Mouse (Mus musculus) activated CD4-positive, CD25-positive, alpha-beta regulatory T cell, adult 4 months (primary cell): Measurements from ENCODE around the gene Rps6kc1. TPM values are rescaled to one million over a fixed set of nuclear protein-coding genes. Genes with fewer than 3 reads are reported as not detected.

Experiments
- ATAC-seq: one replicate; pipeline ENCODE4 v1.8.0; 2017
- polyA plus RNA-seq, 2 experiments: library from polyadenylated mRNA; unstranded; fragments of 100-300 nt; shearing (Covaris generic); gene quantifications; one replicate each; pipeline ENCODE4 v1.2.1; 2017

Rps6kc1 gene
- polyA plus RNA-seq, 2 experiments from 2014 or later: 7.2 to 8.0 TPM

GRCm38 (mm10) chr1:190757899-190758298, 153.7 kb downstream of the Rps6kc1 start:
- ATAC-seq: no peak

DNA sequence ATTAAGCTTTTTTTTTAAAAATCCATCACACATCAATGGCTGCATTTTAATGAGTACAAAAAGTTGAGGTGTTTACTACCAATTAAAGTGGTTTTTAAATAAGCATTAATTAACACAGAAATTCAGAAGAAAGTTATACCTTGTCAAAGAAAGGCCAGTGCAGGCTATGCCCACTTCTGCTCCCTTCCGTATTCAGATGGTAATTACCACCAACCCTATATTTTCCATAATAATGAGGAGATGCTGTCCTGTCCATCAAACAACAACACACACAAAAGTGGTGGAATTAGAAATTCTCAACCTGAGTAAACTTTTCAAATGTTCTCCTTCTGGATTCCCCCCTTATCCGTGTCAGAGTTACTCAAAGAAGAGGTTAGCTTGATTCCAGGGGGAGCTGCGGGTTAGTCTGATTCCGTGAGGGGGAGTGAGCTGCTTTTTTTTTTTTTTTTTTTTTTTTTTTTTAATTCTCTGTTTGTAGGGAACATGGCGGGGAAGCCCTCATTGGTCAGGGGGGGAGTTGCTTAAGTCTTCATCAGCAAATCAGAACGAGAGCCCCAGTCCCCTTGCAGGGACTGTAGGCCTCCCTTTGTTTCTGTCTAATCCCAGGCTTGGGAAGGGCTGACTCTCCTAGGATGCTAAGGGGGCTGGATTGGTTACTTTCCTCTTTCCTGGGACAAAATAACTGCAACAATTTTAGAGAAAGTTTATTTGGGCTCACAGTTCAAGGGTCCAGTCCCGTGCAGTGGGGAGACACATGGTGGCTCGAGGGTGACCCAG, 159.6 kb downstream of the Rps6kc1 start:
- no peak for ATAC-seq

DNA sequence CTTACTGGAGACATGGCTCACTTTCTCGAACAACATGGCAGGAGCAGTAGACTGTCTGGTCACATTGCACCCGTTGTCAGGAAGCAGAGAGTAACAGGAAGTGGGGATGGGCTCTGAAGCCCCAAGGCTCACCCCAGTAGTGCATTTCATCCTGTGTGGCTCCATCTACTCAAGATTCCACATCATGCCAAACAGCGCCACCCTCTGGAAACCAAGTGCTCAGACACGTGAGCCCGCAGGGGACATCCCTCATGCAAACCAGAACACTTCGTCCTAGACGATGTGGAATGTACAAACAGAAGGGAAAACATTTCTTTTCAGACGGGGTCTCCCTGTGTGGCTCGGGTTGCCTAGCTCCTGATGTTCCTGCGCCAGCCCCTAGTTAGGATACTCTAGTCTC, 162.6 kb downstream of the Rps6kc1 start:
- no peak for ATAC-seq

DNA sequence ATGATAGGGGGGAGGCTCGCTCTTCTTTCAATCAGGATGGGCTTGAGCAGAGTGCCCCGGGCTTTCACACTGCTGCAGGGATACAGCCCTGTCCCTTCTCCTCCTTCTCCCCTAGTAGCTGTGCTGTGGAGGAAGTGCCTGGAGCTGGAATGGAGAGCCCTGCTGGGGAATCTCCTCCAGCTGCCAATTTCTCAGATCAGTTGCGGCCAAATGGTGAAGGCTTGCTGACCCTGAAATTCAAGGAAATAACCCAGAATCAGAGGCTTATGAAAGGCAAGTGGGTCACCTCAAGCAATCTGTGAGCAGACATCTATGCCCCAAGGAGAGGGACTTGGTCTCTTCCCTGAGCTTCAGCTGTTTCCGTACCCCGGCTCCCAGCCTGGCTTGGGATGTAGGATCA, 170.1 kb downstream of the Rps6kc1 start:
- ATAC-seq: no peak

GRCm38 (mm10) chr1:190732803-190733202, 178.8 kb downstream of the Rps6kc1 start:
- no peak for ATAC-seq

GRCm38 (mm10) chr1:190729516-190730088, 182.0 kb downstream of the Rps6kc1 start:
- no peak for ATAC-seq

DNA sequence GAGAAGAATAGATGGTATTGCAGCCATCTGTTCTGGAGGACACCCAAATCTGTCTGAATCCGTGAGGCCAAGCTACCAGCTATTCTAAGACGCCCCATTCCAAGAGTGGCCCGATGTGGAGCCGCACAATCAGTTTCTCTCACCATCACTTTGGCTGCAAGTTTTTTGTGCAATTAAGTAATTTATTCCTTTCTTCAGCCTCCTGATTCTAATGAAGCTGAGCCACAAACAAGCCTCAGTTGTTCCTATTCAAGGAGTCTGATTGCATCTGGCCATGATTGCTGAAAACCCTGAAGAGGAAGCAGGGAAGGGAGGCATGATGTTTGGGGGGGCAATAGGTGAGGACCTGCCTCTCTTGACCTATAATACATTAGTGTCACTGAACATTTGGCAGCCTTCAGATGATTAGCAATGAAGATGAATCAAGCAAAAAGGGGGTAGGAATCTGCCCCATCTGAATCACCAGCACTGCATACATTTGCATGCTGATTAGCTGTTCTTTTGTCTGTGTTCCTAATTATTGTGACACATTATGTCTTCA, 183.4 kb downstream of the Rps6kc1 start:
- no peak for ATAC-seq

- ATAC-seq: no peak
Measured at GRCm38 (mm10) chr1:190727385-190727784, 184.2 kb downstream of the Rps6kc1 start.

DNA sequence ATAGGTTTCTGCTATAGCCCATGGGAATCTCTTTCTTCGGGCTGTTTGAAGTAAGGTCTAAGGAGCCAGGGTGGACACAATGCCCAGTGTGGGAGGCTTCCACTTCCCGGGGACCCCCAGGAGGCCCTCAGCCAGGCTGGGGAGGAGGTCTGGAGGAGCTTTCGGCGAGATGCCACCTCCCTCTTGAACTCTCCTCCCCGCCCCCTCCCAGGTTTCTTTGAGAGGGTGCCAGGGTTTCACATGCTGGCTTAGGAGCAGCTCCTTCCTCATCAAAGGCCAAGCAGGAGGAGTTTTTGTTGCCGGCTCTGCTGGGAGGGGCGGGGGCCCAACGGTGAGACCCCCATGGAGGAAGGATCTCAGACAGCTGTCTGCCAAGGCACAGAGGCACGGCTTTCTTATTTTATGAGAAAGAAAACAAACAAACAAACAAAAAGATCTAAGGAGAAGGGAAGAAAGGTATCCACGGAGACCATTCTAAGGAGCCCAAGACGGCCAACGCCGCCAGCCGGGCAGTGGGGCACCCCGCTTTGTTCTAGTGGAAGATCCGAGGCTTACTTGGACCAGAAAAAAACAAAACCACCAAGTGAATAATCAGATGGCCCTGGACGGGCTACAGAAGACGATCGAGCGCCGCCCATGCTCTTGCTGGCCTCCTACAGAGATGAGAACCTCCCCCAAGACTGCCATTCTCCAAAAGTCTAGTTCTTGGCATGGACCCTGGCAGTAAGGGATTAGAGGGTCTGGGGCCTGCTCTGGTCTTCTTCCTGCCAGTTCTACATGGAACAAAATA, 186.8 kb downstream of the Rps6kc1 start:
- no peak for ATAC-seq

GRCm38 (mm10) chr1:190723926-190724430, 187.6 kb downstream of the Rps6kc1 start:
- no peak for ATAC-seq

DNA sequence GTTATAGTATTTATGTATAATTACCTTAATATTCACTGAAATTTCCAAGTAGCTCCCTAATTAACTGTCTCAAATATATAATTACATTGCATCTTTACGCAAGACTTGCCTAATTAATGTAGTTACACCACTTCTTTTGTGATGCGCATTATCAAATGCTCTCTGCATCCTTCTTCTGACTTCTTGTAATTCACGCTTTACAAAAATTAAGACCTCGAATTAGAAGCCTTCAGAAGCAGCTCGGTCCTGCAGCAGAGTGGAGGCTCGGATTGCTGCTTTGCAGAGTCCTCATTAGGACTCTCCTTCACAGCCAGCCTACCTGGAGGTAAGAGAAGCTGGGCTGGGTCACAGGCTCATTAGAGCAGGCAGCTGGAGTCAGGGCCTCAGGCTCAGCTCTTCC, 197.7 kb downstream of the Rps6kc1 start:
- ATAC-seq: no peak

GRCm38 (mm10) chr1:190697576-190697975, 214.0 kb downstream of the Rps6kc1 start:
- no peak for ATAC-seq

DNA sequence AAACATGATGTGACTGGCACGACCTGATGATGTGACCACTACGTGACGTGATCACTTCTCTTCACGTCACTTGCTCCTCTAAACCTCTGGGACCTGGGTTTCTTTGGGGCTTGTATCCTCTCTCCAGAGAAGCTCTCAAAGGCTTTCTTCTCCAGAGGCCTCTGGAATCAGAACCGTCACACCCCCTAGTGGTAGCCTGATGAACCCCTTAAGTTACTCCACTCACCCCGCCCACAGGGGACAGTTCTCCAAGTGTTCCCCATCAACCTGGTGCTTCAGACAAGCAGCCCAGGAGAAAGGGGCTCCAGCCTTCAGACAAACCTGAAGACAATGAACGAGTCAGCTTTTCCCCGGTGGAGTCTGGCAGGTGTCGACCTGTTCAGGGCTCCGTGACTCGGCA, 216.0 kb downstream of the Rps6kc1 start:
- no peak for ATAC-seq

DNA sequence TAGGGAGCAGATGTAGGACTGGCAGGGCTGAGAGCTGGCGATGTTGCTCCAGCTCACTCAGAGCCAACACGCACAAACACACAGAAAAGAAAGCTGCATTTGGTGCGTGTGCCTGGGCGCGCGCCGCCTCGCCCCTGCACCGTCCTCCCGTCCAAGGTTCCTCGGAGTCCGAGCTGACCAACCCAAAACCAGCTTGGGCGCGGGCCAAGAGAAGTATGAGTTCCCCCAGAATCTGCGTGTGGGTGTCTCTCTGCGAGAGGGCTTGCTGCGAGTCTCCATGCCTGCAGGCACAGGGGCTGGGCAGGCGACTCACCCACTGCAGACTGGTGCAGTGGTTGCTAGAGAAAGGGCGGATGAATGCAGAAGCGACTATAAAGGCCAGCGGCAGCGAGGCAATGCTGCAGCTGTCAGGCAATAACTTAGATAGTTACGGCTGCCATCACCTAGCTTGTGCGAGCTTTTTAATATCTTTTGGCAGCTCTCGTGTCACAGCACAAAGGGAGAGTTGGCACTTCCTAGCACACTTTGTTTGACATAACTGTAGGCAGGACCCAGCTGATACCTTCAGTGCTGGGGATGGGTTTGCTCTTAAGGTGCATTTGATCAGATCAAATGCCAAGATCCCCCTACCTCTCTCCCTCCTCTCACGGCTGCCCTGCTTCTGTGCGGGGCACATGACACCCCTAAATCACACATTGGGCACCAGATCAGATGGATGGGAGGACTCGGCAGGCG, 220.9 kb downstream of the Rps6kc1 start:
- no peak for ATAC-seq

- no peak for ATAC-seq
Measured at GRCm38 (mm10) chr1:190683060-190683459, 228.5 kb downstream of the Rps6kc1 start.

GRCm38 (mm10) chr1:190682021-190682926, 229.3 kb downstream of the Rps6kc1 start:
- no peak for ATAC-seq

DNA sequence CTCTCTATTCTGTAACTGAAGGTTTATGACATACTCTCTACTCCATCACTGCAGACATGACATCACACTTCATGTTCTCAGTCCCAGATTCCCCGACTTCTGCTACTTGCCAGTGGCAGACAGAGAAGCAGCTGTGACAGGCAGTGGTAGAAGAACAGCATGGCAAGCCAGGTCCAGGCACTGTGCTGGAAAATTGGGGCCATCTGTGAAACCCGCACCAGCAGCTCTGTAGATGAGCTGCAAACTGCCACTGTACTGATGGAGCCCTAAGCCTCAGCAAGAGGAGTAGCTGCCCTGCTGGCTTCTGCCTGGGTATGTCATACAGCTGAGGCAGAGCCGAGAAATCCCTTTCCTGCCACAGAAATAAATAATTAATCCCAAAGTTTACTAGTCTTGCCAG, 236.1 kb downstream of the Rps6kc1 start:
- no peak for ATAC-seq

DNA sequence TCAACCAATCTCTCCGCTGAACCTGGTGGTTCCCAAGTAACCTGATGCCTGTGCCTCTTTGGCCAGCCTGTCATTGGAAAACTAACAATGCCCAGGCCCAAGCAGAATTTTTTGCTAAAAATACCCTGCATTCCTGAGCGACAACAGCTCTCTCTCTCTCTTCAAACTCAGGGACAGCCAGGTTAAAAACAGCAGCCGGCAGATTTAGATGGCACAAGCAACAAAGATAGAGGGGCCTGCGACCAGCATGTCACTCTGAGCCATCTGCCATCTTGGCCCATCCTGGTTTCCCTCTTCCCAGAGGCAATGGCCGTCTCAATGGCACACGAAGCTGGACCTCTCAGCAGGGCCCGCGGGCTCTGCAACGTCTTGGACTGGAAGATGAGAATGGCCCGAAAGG, 242.5 kb downstream of the Rps6kc1 start:
- no peak for ATAC-seq

DNA sequence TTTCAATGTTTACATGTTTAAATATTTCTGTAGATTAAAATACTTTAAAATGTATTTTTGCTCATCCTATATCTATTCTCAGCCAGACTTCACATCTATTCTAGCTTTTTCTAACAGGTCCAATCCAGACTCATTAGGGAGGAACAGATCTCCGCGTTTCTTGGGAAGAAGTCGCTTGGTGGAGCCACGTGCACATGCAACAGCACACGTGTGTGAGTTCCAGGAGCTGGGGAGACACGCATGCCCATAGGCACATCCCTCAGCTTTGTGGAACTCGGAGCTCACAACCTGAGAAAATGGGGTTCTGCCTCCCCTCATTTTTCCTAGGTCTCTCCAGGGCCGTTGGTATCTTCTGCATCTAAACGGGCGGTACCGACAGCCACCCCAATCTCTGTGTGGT, 243.7 kb downstream of the Rps6kc1 start:
- no peak for ATAC-seq

DNA sequence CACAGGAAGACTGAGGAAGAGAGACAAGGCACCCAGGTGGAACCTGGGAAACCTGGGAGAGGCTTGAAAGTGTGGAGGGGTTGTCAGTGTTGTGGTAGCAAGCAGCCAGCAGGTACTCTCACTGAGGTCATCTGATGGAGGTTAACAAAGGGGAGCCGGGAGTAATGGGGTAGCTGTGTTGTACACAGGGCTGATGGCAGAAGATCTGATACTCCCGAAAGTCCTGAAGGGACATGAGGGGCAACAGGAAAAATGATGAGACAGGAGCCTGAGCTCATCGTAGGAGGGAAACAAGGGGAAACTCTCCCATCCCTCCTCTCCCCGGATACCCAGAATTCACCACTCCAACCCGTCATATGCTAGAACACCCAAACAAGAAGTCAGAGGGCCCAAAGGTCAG, 244.2 kb downstream of the Rps6kc1 start:
- no peak for ATAC-seq

DNA sequence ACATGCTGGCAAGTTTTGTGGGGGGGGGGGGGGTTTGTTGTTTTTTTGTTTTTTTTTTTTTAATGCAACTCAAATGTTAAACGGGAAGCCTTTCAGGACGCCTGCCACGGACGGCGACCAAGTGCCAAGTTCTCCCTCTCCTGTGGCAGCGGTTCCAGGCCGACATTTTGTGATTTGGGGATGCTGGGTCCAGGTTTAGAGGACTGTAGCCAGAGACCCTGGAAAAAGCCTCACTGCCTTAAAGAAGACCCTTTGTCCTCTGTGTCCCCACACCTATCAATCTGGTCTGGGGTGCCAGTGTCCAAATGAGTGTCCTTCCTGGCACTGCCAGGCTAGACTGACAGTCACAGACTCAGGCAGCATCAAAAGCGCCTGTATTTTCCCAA, 246.1 kb downstream of the Rps6kc1 start:
- ATAC-seq: no peak
